In the genomic region with DNA sequence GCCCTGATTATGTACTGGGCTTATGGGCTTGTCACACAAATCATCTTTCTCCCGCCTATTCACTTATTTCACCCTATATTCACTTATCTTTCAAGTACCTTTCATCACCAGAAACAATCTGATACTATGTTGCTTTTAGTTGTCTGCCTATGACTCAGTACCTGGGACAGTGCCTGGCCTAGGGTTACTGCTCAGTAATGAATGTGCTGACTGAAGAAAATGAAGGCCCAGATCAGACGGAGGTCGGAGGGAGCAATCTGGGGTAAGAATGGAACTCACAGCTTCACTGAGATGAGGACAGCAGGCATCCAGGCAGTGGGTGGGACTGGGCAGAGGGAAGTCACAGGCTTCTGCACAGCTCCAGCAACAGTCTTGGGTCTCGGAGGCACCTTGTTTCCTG, we compare ENCODE assay signal across 1 mouse cellular context.
TF ChIP-seq lines count a peak whose summit lies in the region.

No protein-coding gene starts in this region.

TF ChIP-seq in ES-E14, 5 proteins besides CTCF, POLR2A, EP300 and RAD21:
- no peak for TF ChIP-seq CHD2 (IDR thresholded peaks at IDR 0.05; ENCODE audit: low read depth, low read length)
- peak; percentile 59; the same call in 1 of the 2 replicates for TF ChIP-seq MAFK (IDR thresholded peaks at IDR 0.05; ENCODE audit: insufficient read depth, low read depth, low read length)
